Comparison of ENCODE assay signal across 9 mouse cellular contexts in the genomic region with DNA sequence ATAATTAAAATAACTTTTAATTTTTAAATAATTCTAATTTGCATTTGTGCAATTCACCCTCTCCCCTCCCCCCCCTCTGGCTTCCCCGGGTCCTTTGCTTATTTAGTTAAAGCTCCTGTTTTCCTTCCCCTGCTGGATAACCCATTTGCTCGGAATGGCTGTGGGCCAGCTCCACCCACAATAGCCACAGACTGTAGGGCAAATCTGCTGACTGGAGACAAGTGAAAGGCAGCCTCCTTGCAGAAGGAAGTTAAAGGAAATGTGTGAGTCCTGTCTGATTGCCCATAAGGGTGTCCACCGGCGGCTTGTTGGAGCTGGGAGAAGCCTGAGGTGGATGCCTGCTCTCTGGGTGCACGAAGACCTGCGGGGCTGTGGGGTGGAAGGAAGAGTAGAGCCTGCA.
DNase-seq lines count a peak whose midpoint lies in the region; ATAC-seq and TF ChIP-seq lines count a peak whose summit lies in the region.
"Had no signal": no experiment of that assay in that cellular context is flagged by ENCODE, and none has a peak within 500 bp of the region (broad histone marks: within the 10 kb centered on the region; RNA-seq: fewer than 3 reads in every experiment).

No protein-coding gene starts in this region.

- H3K9me3 ChIP-seq in embryonic facial prominence, embryonic 13.5 days: no peaks in the 10 kb centered on the region
- no peaks in the 10 kb centered on the region for H3K9me3 ChIP-seq in liver, embryonic 12.5 days (replicated peaks)

- no peak for TF ChIP-seq CTCF in gastrocnemius, adult 2 months (IDR thresholded peaks at IDR 0.05)

- peaks cover 15% of the 10 kb centered on the region for H3K4me1 ChIP-seq in embryonic facial prominence, embryonic 13.5 days
- peaks cover 34% of the 10 kb centered on the region for H3K4me1 ChIP-seq in liver, embryonic 12.5 days

- WGBS in embryonic facial prominence, embryonic 13.5 days: 39% methylated on average over 6 of the region's 6 CpGs
- WGBS in liver, embryonic 12.5 days (ENCODE audit: insufficient replicate concordance): 13% methylated on average over 6 of the region's 6 CpGs

- H3K36me3 ChIP-seq in embryonic facial prominence, embryonic 13.5 days: no peaks in the 10 kb centered on the region
- no peaks in the 10 kb centered on the region for H3K36me3 ChIP-seq in liver, embryonic 12.5 days

- H3K4me3 ChIP-seq in gastrocnemius, adult 2 months: peak overlapping the region; percentile 32
- no peak overlapping the region for H3K4me3 ChIP-seq in embryonic facial prominence, embryonic 13.5 days
- H3K4me3 ChIP-seq in liver, embryonic 12.5 days: no peak overlapping the region
- H3K4me3 ChIP-seq: myocyte had no signal

- DNase-seq in gastrocnemius, adult 2 months: peak; percentile 54
- DNase-seq in gastrocnemius, adult 18-20 months (ENCODE audit: low spot score): no peak
- DNase-seq in heart, postnatal 10 days: peak; percentile 63 to 66
- DNase-seq in kidney, postnatal 36 days: peak; percentile 55 to 78
- peak; percentile 38 for DNase-seq in right cerebral cortex, postnatal 14 days
- DNase-seq in urinary bladder, postnatal 10 days (ENCODE audit: low spot score): no peak

- peak overlapping the region; percentile 26 for H3K4me2 ChIP-seq in embryonic facial prominence, embryonic 13.5 days
- peak overlapping the region; percentile 30 for H3K4me2 ChIP-seq in liver, embryonic 12.5 days

- no peak overlapping the region for H3K9ac ChIP-seq in embryonic facial prominence, embryonic 13.5 days
- no peak overlapping the region for H3K9ac ChIP-seq in liver, embryonic 12.5 days

- H3K27me3 ChIP-seq in embryonic facial prominence, embryonic 13.5 days: 0 out of 2 replicates have a peak, but pooled peaks cover 3% of the 10 kb centered on the region
- H3K27me3 ChIP-seq in liver, embryonic 12.5 days (replicated peaks): 0 out of 2 replicates have a peak, but pooled peaks cover 12% of the 10 kb centered on the region

- H3K27ac ChIP-seq in gastrocnemius, adult 2 months: peak overlapping the region; percentile 16; the same call in 1 of the 2 replicates
- peak overlapping the region; percentile 48; the same call in 1 of the 2 replicates for H3K27ac ChIP-seq in embryonic facial prominence, embryonic 13.5 days
- 0 out of 2 replicates have a peak overlapping the region, but pooled peaks have one; percentile 42 for H3K27ac ChIP-seq in liver, embryonic 12.5 days

- ATAC-seq in embryonic facial prominence, embryonic 13.5 days (ENCODE audit: insufficient number of reproducible peaks, insufficient read depth, low FRiP score, low TSS enrichment, low read depth): no peak
- 0 out of 2 replicates have a peak, but pooled peaks have one; percentile 30 for ATAC-seq in liver, embryonic 12.5 days

- intact Hi-C loops in gastrocnemius, adult 2 months (cut with DNase I): no loop called here
- intact Hi-C loops in heart, postnatal 10 days (cut with DNase I): no loop called here

Comparison
In these comparisons a context has a peak if more than half of its experiments do, and no peak if none do; other contexts are left out.
1. DNase-seq: peak in gastrocnemius, adult 2 months (single experiment), heart, postnatal 10 days (2 of 2), kidney, postnatal 36 days (2 of 2) and right cerebral cortex, postnatal 14 days (single experiment); none in gastrocnemius, adult 18-20 months (single experiment) and urinary bladder, postnatal 10 days (single experiment).
2. Peak in every context shown above with its lines, with median percentiles within 50 percentile points of each other: H3K27ac ChIP-seq.